Mouse (Mus musculus): ENCODE measurements around the gene Gstm6.
A peak's percentile ranks its signal among the peaks of the same experiment; 100 is the strongest.
"Not testable (repeated sequence)": the region's sequence is repeated elsewhere in the genome, so short reads cannot be mapped to it uniquely, and the experiment has no call there.

The Gstm6 gene

DNA sequence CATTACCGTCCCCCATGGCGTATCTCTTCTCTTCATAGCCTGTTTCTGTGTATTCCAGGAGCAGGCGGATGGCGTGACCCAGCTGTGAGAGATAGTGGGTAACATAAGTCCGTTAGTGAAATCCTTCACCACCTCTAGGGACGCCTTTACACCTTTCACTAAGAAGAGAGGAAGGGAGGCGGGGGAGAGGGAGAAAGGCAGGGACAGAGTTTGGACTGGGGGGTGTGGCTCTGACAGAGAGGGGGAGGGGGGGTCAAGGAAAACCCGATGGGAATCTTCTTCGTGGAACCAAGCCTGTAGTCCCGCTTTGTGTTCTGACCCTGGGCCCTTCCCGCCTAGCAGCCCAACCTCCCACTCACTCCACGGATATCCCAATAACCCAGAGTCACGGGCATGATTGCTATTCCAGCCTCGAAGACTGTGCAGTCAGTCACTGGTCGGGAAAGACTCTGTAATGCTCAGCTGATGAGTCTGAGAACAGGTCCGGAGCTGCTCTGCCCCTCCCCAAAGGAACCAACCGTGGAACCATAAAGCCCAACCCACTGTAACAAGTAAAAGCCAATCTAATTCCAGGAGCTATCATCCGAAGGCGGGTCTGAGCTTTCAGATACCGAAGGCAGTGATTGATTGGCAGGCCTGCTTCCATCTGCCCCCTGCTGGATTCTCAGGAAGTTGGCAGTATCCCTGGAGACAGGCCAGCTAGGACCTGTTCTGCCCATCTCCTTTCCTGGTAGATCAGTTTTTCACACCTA lies at the start of gene Gstm6:
TSS of gene Gstm6 (minus strand) at position 511 of the 752 bp plus-strand sequence.
- no peak for DNase-seq (ENCODE audit: low read depth, low spot score)

DNA sequence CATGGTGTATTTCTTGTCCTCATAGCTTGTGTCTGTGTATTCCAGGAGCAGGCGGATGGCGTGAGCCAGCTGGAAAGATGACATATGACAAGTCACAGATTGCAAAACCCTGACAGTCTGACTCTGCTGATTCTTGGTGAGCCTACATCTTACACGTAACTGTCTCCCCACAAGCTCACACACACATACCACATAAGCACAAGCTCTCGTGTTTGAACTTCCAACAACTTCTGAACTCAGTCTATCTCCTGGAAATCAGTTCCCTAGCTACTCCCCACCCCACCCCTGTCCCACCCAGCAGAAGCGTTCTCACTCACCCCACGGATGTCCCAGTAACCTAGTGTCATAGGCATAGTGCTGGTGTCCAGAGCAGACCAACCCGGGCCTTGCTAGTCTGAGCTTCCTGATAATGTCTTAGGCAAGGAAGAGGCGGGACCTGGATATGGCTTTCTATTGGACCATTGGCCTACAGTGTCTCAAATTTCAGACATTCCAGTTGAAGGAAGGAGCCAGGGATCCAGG lies 42.6 kb upstream of the Gstm6 start, which contains the start of gene Gstm2:
TSS of gene Gstm2 (minus strand) at position 413 of the 522 bp plus-strand sequence.
- peak; percentile 49 for DNase-seq (ENCODE audit: low read depth, low spot score)

DNA sequence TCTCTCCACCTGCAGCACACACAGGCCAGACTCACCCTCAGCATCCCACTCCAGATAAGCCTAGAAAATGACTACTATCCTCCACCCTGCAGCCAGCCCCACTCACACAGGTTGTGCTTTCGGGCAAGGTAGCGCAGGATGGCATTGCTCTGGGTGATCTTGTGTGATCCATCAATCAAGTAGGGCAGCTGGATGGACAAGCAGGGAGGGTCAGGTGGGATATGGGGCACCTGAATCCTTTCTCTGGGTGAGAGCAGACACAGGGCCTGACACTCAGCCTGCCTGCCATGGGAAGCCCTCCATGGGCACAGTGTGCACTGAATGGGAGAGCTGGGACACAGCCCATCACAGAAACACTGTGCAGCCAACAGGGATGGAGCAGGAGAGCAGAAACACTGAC lies 41.6 kb upstream of the Gstm6 start:
- DNase-seq (ENCODE audit: low read depth, low spot score): not testable (repeated sequence)

DNA sequence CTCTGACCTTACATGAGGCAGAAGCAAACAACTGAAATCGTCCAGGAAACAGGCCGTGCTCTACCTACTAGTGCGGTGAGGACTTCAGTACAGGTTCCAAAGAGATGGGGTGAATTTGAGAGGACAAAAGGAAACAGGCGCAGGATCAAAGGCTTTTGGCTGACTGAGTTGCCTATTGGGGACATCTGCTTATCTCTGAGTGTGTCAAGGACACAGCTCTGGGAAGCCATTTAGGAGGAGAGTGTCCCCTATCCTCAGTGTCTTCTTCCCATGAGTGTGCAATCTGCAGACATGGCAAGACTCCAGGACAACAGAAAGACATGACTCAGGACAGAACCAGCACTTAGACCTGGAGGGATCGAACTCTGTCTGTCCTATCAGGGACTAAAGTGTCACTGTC lies 40.9 kb upstream of the Gstm6 start:
- DNase-seq (ENCODE audit: low read depth, low spot score): no peak

DNA sequence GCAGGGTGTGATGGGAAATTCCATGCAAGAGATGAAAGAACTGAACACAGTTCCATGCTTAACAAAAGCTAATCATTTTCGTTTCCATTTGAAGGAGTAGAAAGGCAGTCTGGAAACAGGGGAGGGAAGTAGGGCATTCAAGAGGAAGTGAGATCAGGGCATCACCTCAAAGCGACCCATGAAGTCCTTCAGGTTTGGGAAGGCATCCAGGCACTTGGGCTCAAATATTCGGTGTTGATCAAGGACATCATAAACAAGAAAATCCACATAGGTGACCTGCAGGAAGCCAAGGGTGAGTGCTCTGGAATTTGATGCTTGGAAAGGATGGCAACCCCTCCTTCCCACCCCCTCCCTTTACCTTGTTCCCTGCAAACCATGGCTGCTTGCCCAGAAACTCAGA lies 40.2 kb upstream of the Gstm6 start:
- DNase-seq (ENCODE audit: low read depth, low spot score): no peak

DNA sequence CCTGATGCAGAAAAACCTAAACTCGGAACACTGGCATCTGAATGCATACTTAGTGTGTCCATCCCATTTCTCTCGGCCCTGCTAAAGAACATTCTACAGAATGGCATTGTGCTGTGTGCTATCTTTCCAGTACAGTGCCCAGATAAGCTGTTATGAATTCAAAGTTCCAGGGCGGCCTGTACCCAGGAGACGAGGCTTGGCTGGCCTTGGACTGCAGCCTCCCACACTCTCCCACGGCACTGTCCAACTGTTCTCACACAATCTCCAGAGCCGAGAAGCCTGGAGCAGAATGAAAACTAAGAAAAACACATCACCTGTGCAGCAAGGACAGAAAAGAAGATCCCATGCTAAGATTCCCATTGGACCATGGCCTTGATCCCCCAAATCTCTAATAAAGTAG lies 39.2 kb upstream of the Gstm6 start:
- no peak for DNase-seq (ENCODE audit: low read depth, low spot score)

DNA sequence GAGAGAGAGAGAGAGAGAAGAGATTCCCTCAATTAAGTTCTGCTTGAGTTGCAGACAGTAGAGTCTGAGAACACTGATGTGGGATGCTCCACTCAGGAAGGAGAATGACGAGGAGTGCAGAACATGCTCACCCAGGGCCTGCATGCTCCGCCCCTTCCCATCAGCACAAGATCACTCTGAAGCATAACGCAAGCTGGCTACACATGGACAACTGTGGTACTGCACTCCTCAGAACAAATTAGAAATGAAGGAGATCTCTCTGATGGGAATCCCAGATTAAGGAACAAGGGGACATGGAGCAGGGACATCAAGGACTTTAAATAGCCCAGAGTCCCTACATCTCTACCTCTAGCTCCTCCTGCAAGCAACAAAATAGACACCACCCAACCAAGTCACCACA lies 37.7 kb upstream of the Gstm6 start:
- DNase-seq (ENCODE audit: low read depth, low spot score): no peak

DNA sequence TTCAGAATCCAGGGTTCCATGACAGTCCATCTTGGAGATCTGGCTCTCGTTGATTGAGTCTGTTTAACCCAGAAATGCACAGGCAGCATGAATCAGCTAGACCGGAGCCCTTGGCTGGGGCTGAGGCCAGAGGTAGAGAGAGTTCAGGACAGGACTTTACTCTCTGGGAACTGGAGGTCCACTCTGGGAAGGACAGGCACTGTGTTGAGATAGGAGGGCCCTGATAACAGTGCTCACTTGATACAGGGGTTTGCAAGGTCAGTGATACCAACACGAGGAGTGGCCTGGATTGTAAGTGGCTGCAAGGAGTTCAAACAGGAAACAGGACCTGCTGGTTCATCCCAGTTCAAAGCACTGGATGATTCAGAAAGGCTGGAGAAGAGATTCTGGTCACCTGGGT lies 34.1 kb upstream of the Gstm6 start:
- no peak for DNase-seq (ENCODE audit: low read depth, low spot score)

DNA sequence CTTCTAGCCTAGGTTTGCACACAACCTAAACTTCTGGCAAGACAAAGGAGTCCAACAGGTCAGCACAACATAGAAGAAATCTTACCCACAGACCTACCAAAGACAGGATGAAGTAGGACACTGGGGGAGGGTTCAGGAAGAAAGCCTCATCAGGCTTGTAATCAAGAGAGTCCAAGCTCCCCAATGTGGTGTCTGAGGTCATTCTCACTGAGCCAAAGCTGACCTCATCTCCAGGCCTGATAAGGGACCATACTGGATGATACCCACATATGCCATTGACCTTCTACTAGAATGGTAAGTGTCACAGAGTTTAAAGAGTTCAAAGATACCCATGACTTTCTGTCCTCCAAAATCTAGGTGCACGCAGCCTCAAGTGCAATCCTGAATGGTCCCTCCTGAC lies 30.7 kb upstream of the Gstm6 start:
- DNase-seq (ENCODE audit: low read depth, low spot score): no peak

DNA sequence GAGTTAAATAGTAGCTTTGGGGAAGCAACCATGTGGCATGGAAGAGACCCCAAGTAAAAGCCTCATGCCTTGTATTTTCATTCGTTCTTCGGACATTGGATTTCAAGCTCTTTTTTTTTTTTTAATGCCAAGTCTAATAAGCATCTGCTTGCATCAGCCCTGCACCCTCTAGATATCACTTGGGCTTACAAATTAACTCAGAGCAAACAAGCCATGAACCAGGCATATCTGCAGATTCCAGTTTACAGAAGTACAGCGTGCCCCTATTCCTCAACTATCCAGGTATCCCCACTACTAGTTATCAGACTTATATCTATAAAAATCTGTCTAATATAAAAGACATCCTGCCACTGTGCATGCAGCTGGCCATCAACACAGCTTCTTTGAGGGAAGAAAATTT lies 28.5 kb upstream of the Gstm6 start:
- DNase-seq (ENCODE audit: low read depth, low spot score): no peak

DNA sequence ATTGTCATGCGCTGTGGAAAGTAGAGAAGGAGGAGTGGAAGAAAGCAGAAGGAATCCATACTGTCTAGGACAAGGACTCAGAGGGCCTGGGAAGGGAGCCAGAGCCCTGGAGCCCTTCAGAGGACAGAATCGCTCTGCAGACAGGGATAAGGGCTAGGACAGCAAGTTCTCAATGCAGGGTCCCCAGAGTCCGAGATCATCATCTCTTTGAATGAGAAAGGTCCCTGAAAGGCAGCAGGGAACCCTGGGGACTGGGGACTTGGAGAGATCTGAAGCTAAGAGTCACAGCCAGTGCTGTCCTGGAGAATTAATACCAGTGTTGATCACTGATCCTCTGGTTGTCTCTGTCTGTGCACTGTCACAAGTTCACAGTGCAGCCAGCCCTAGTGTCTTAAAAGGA lies 27.6 kb upstream of the Gstm6 start:
- DNase-seq (ENCODE audit: low read depth, low spot score): not testable (repeated sequence)

DNA sequence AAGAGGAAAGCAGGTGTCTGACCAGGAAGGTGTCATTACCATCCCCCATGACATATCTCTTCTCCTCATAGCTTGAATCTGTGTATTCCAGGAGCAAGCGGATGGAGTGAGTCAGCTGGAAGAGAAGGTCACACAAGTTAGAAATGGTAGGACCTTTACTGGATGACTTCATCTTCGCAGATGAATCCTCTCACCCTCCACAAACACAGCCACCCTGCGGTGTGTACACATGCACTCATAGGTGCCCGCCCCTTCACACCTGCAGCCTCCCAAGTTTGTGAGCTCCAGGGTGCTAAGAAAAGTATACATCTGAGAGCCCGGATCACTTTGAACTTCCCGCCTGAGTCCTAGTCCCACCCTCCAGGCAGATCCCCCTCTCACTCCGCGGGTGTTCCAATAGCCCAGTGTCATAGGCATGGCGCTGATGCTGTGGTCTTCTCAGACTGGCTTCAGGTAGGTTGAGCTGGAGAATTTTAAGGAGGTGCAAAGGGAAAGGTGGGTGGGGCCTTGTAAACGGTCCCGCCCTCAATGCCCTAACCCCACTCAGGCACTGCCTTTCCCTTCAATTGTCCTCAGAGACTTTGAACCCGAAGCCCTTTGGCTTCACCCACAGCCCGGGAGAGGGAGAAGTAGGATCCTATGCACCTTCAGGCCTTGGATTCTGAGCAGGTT lies 25.3 kb upstream of the Gstm6 start, which contains the start of gene Gstm3:
TSS of gene Gstm3 (minus strand) at position 560 of the 672 bp plus-strand sequence.
- no peak for DNase-seq (ENCODE audit: low read depth, low spot score)

DNA sequence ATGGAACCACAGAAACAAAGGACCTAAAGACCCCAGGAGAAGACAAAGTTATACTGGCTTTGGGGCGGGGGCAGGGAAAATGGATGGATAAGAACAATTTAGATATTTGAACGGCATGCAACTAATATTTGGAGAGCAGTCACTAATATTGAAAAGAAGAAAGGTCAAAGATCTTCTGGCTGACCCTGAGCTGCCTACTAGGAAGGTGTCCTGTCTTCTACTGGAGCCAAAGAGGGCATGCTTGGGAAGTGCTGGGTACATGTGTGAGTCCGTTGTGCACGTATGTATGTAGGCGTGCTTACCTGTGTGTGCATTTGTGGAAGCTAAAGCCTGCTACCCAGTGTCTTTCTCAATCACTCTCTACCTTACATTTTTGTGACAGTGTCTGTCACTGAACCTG lies 23.1 kb upstream of the Gstm6 start:
- DNase-seq (ENCODE audit: low read depth, low spot score): no peak

DNA sequence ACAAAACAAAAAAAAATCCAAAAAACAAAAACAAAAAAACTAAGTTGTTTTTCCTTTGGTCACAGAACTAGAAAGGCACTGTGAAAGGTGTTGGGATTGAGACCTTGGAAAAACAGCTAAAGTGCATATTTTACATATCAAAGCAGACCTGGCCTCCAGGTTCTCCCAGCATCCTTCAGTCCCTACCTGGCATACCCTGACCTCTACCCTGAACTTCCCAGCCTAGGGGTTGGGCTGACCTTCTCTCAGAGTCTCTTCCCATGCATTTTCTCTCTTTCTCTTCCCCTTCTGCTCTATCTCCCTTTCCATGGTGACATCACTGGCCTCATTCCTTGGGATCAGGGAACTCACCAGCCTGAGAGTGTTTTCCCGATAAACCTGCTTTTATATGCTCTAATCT lies 22.0 kb upstream of the Gstm6 start:
- no peak for DNase-seq (ENCODE audit: low read depth, low spot score)

DNA sequence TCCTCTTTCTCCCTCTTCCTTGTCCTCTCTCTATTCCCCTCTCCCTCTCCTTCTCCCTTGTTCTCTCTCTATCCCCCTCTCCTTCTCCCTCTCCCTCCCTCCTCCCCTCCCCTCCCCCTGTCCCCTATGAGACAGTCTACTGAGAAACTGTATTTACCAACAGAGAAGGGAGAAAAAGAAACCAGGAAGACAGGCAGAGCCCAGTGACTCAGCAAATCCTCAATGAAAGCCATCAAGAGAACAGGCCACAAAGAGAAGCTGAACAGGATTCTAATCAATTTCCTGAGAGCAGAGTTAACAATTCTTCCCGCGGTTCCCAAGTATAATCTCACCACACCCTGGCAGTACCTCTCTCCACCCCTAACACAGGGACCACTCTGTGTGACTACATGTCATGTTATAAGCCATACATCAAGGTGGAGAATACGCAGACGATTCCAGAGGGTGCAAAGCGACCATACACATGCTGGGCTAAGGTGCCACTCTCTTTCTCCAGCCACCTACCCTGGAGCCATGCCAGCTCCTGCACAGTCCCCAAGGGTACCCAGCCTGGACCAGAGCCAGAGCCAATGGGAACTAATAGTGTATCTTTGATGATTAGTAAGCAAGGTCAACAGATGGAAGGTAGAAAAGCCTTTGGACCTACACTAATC lies 21.2 kb upstream of the Gstm6 start:
- DNase-seq (ENCODE audit: low read depth, low spot score): no peak

DNA sequence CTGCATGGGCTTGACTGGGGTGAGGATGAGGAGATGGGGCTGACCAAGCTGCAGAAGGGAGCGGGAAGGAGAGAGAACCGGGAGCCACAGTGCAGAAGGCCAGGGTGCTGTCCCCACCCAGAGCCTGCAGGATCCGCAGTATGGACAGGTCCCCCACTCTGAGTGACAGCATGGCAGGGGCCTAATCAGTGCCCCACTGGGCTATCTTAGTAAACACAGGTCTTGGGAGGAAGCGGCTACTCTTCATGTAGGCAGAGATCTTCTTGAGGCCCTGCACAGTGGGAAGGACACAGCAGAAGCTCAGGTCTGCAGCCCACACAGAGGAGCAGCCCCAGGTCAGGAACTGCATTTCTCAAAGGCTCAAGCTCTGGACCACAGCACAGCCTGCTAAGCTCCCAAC lies 20.5 kb upstream of the Gstm6 start:
- DNase-seq (ENCODE audit: low read depth, low spot score): no peak

DNA sequence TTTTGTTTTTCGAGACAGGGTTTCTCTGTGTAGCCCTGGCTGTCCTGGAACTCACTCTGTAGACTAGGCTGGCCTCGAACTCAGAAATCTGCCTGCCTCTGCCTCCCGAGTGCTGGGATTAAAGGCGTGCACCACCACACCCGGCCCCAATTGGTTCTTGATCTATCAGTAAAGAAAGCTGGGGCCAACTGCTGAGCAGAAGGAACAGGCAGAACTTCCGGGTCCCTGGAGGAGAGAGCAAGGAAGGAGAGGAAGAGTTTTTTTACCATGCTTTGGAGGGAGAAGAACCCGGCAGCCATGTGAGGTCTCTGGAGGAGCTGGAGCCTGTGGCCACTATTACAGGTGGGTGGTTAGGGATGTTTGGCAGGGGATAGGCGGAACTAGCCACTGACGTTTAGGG lies 11.7 kb upstream of the Gstm6 start:
- not testable (repeated sequence) for DNase-seq (ENCODE audit: low read depth, low spot score)

DNA sequence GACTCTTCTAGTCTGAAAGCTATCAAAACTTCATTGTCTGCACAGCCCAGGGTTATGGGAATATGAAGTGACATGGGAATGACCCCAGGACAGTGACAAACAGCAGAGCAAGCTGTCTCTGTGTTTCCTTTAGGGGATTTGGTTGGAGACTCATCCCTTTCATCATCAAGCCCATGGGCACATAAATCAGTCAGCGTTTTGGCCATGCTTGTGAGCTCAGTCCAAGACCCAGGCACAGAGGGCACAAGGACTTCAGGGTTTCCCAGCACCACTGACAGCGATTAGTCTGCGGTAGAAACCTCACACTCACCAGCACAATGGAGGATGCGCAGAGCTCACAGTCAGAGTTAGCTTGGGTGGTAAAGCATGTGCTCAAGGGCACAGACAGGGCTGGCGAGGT lies 10.4 kb upstream of the Gstm6 start:
- DNase-seq (ENCODE audit: low read depth, low spot score): no peak

DNA sequence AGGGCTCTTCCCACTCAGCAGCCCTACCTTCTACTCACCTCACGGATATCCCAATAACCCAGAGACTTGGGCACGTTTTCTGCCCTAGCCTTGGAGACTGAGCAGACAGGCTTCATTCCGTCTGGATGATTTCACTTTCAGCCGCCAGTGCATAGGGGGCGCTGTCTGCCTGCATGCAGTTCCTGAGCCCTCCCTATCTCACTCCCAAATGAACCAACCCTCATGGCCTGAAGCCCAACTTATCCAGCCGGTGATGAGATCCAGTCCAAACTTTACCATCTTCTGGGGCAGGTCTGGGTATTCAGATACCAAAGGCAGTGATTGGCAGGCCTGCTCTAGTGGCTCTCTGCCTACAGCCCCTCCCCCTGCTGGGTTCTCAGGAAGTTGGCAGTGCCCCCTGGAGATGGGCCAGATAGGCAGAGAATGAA lies 9.8 kb upstream of the Gstm6 start:
- DNase-seq (ENCODE audit: low read depth, low spot score): peak; percentile 18

DNA sequence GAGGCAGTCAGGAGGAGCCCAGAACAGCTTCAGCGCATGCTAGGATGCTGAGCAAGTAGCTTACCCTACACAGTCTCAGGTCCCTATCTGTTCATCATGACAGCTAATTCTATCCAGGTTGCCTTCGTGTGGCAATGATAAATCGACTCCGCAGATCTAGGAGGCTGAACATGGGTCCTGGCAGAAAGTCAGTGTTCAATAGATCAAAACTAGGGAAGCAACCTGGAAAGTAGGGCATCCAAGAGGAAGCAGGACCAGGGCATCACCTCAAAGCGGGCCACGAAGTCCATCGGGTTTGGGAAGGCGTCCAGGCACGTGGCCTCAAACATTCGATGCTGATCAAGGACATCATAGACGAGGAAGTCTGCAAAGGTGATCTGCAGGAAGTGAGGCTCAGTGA lies 7.0 kb upstream of the Gstm6 start:
- no peak for DNase-seq (ENCODE audit: low read depth, low spot score)

DNA sequence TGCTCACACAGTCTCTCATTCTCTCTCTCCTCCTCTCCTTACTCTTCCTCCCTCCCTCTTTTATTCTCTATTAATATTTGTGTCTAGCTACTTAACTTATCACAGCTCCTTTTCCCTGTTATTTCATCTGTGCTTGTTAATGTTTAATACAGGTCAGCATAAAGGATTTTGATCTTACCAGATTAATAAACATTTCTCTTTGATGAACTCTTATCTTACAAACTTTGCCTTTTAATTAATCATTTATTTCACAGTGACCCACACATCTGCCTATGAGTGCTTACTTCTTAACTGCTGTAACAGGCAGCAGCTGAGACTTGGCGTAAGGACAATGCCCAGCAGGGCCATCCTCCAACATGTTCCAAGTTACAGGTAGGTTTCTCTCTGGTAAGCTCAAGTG lies 5.9 kb upstream of the Gstm6 start:
- not testable (repeated sequence) for DNase-seq (ENCODE audit: low read depth, low spot score)

DNA sequence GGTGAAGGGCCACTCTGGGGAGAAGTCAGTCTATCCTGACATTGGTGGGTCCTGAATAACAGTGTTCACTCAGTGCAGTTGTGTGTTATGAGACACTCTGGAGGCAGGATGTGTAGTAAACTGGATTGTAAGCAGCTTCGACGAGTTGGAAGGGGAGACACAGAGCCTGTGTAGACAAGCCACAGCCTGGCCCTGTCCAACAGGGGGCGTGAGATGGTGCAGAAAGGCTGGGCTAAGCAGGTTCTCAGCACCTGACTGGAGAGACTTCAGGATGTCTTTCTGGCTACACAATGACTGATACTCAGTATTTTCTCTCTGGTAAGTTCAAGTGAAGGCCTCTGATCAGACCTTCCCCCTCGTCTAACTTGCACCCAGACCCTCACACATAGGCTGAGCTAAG lies 2.2 kb upstream of the Gstm6 start:
- no peak for DNase-seq (ENCODE audit: low read depth, low spot score)

All from forelimb bud, embryonic 11.5 days (tissue).